Mouse (Mus musculus) T-helper 2 cell (primary cell): ENCODE measurements around the gene Atf3.

Experiments used
- in situ Hi-C: fragments of 300-600 bp; cut with MboI, MseI; formaldehyde crosslinking; loops from one replicate; pipeline ENCODE4 v1.15.1; 2025; ENCODE audit warnings: high pct_unique_total_duplicates

Gene Atf3

DNA sequence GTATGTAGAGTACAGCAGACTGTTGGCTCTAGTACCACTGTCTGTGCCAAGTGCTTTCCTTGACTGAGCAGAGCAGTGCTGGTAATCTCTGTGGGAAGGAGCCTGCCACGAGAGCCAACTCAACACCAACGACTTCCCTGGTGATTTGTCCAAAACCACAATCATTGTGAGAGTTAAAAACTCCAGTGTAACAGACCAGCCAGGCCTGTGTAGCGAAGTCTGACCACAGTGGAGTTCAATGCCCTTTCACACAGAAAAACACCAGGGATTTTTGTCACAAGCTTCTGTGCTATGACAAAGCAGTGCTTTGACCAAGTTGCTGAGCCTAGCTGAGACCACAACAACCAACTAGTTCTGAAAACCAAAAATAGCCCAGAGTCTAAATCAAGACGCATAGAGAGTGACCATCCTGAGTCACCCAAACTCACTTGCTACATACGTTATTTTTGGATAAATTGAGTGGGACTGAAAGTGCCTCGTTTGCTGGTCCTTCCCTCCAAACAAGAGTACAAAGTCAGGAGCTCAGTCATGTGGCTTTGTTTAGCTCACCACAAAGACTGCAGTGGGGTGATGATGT lies 12.6 kb upstream of the Atf3 start:
- in situ Hi-C loops = no loop called here

DNA sequence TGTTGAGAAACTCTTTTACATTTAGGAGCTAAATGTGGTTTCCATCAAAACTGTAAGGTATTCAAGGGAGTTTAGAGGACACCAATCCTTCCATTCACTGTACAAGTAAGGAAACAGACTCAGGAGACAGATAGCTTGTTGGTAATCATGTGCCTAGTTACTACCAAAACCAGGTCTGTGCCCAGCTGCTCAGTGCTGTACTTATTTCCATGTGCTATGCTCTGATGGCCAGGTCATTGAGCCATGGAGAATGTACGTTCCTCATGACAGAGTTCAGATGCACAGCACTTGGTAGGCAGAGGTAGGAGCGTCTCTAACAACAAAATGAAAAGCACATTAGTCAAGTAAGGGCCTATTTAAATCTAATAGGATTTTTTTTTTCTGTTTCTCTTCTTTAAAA lies 8.7 kb upstream of the Atf3 start:
- in situ Hi-C loops = no loop called here

DNA sequence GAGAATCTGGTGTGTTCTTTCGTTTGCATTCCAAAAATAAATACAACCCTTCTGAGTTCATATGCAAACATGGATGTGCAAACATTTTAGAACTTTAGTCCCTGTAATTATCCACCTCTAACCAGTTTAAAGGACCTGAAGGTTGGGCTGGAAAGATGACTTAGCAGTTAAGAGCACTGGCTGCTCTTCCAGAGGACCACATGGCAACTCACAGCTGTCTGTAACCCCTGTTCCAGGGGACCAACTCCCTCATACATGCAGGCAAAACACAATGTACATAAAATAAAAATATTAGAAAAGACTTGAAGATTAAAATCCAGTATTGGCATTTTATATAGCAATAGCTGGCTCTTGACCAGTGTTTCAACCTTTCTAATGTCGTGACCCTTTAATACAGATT lies 7.9 kb upstream of the Atf3 start:
- in situ Hi-C loops = no loop called here

DNA sequence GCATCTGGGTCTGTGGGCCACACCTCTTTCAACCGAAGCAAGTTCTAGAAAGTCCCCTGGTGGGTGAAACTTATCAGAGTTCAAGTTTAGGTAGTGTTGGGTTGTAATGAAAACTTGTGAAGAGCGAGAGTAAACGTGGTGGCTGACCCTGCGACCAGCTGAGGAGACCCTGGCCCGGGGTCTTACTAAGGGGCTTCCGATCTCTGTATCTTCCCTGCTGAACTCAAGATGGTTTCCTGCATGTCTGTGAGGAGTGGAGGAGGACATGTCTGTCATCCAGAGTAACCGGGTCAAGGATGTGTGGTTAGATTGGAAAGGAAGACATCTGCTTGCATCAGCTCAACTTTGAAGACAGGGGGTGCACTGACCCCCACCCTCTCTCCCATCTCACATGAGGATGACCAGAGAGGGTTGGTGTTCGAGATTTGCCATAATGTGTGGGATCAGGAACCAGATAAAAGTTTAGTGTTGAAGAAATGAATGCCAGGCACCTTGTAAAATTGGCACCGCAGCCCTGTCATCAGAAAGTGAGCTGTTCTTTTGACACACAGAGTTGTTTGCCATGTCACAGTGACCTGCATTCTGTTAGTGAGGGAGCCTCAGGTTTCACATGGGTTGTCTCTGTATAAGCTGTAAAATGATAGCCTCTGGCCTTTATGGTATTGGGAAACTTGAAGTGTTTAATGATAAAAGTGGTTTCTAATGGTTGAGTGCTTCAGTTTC lies 7.3 kb upstream of the Atf3 start:
- in situ Hi-C loops = no loop called here

DNA sequence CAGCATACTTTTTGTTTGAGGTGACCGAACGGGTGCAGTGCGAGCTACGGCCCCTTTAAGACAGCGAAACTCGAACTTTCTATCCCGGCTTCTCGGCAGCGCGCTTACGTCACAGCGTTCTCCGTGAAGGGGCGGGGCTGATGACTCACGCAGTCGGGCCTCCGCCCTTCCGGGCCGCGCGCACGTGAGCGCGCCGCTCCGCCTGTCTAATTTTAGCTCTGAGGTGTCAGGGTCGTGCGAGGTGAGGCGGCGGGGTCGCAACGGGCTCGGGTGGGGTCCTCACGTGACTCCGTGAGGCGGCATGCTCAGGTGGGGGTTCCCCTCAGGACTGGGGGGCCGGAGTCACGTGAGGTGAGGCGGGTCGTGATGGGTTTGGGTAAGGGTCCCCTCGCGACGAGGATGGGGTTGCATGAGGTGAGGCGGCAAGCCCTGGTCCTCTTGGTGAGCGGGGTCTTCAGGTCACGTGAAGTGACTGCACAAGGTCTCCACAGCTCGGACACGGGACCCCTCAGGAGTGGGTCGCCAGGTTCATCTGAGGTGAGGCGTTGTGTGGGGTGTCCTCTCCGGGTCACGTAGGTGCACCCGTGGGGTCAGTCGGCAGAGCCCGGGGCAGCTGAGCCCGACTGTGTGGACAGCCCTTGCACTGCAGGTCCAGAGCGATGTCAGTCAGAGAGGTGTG lies 6.6 kb upstream of the Atf3 start:
- in situ Hi-C loops = no loop called here

DNA sequence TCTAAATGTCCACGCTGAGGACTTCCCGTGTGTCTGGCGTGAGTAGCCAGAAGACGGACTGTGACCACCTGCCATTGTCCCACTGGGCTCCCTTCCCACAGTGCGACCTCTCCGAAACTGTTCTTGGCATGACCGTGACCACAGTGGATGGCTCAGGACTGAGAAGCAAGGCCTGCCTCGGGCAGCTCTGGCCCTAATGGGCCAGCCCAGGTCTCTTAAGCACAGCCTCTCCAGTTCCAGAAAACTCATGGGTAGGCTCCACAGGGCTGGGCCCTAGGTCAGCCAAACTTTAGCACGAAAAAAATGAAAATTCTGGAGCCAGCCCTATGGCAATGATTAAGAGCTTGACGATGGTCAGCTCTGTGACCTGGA lies 6.1 kb upstream of the Atf3 start:
- in situ Hi-C loops = no loop called here

DNA sequence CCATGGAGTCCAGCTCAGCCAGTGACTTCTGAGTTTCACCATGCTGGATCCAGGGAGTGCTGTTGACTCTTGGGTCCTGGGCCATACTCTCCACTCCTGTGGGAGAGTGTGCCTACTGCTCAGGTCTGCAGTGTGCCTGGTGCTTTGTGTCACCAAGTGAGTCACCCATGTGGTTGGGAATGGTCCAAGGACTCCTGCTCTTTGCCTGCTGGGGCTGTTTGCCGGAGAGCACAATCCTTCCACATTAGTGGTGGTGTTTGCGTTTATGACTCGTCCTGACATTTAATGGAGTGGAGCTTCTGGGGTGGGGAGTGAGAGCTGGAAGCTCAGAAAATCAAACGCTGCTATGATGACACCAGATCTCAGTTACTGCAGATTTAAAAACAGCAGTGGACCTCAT lies 4.2 kb upstream of the Atf3 start:
- in situ Hi-C loops = no loop called here

DNA sequence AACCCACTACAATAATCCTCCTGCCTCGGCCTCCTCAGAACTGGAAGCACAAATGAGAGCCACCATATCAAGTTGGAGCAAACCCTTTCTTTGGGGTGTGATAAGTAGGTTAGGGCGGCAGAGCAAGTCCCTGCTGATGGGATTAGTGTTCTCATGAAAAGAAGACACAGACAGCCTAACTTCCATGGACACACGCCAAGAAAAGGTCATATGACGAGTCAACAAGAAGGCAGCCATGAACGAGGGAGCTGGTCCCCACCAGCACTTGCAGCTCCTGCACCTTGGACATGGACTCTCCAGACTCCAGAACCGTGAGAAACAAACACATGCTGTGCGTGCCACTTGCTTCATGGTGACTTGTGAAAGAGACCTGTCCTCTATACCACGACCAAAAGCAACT lies 2.7 kb upstream of the Atf3 start:
- in situ Hi-C loops = no loop called here

DNA sequence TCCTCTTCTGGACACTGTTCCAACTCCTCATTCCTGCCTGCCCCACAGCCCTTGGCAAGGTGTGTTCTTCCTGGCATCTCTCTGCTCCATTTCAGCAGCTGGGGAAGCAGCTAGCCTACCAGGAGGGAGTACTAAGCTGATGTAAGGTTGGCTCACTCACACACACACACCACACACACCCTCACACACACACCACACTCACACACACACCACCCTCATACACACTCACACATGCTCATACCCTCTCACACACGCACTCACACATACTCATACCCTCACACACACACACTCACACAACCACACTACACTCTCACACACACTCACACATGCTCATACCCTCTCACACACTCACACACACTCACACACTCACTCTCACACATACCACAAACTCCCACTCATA lies 1.9 kb upstream of the Atf3 start:
- in situ Hi-C loops = no loop called here

DNA sequence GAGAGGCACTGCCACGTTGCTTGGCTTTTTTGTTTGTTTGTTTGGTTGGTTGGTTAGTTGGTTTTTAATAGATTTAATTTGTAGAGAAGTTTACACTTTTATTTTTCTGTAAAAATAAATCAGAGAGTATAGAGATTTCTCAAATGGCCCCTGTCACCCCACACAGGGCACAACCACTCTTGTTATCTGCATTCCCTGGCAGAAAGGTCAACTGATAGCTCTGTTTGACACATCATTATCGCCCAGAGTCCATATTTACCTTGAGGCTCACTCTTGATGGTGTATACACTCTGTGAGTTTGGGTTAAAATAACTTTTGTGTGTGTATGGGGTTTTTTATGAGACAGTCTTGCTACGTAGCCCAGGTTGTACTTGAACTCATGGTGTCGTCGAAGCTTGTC lies 744 bp upstream of the Atf3 start:
- in situ Hi-C loops = no loop called here

DNA sequence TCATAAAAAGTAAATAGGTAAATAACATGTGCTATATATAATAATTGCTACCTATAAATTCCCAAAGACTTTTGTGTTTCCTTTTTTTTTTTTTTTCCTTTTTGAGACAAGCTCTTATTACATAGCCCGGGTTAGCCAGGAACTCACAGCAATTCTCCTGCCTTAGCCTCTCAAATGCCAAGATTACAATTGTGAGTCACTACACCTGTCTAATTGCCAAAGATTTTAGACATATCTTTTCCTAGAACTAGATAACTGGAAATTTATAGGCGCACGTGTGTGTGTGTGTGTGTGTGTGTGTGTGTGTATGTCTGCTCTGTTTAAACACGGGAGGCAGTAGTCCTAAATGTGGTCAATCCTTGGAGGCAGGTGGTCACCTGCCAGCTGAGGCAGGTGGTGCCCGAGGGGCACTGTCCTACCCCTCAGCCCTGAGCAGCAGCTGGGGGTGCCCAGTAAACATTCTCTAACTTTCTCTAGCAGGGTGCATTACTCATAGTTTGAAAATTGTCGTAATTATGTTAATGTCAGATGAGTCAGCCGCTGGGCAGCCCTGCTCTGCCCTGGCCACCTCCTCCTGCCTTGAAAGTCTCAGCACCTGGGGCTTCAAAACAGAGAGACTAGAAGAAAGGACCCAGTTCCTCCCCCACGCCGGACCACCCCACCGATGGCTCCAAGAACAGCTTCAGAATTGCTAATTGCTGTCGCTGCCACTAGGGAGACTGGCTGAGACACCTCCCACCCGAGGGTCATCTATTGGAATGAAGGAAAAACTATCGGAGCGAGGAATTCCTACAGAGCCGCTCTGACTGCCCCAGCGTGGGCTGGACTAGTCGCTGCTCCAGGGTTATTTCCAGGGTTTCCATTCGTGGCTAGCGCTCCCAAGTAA lies 1.8 kb downstream of the Atf3 start:
- in situ Hi-C loops = no loop called here

DNA sequence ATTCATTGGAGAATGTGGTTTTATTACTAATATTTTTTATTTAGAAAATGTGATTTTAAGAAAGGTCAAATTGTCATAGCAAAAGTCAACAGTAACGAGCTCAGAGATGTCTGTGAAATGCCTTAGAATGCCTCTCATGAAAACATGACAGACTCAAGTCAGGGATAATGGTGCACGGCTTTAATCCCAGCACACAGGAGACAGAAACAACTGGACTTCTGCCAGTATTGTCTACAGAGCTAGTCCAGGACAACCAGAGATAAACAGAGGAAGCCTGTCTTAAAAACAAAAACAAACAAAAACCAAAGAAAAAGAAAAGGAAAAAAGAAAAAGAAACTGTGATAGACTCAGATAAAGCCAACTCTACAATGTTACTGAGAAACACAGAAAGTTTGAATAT lies 6.7 kb downstream of the Atf3 start:
- in situ Hi-C loops = no loop called here

DNA sequence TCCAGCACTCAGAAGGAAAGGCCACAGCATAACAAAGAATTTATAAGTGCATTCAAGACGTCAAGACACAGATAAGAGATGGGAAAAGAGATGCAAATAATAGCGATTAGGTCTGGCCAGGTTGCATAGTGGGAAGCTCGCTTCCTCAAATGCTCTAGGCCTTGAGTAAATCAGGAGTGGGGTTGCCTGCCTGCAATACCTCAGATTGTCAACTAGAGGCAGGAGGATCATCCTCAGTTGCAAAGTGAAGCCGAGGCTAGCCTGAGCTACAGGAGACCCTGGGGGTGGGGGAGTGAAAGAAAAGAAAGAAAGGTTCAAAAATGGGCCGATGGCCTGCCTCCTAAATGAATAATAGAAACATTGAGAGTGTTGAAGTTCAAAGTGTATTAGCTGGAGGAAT lies 12.0 kb downstream of the Atf3 start:
- in situ Hi-C loops = no loop called here

DNA sequence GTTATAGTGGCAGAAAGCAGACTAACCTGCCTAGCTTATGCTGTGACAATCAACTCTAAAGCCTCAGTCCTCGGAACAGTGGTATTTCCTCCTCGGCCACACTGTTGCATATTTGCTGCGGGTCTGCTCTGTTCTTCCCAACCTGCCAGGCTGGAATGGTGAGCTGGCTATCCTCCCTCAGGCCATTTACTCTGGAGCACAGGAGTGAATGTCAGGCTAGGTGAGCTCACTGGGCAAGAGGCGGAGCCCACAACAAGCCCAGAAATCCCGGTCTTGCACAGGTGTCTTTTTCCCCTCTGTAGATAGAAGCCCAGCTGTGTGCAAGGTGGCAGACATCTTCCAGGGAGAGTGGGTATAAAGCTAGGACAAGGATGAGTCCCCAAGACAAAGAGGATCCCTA lies 13.0 kb downstream of the Atf3 start:
- in situ Hi-C loops = no loop called here

DNA sequence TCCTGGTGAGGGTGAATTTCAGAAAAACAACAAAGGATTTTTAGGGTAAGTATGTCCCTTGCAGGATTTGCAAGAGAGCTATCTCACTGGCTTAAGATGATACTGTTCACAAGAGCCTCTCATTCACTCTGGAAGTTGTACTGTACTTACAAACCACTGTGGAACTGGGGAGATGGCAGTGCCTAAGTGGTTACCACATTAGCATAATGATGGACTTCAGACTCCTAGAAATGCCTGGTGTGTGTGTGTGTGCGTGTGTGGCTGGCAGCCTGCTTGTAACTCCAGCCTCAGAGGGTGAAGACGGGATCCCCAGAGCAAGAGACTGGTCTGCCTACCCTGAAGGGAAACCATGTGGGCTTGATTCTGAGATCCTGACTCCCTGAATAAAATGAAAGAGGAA lies 14.3 kb downstream of the Atf3 start:
- in situ Hi-C loops = no loop called here

DNA sequence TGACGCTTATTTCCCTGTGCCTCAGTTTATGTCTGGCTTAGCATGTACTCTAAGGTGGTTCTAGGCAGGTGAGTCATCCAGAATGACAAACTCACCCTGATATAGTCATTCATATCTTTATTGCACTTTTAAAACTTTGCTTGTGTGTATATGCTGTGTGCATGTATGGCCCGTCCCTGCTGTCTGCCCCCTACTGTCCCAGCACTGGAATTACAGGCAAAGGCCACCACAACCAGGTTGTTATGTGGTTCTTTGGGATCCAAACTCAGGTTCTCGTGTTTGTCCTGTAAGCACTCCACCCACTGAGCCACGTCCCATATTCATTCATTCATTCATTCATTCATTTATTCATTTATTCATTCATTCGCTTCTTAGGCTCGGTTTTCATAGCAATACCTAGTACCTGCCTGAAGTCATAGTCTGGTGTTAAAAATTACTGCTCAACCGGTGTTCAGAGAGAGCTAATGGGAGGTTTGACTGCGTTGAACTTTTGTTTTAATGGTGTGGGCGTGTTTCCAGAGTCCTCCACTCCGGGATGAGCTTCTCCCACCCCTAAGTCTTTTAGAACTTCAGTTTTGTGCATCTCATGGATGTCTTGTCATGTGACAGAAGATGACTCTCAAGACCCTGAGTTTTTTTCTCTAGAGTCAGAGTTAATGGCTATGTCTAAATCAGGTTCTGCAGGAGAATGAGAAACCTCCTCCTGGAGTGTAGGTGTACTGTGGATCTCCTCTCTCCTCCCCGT lies 15.5 kb downstream of the Atf3 start:
- in situ Hi-C loops = no loop called here

DNA sequence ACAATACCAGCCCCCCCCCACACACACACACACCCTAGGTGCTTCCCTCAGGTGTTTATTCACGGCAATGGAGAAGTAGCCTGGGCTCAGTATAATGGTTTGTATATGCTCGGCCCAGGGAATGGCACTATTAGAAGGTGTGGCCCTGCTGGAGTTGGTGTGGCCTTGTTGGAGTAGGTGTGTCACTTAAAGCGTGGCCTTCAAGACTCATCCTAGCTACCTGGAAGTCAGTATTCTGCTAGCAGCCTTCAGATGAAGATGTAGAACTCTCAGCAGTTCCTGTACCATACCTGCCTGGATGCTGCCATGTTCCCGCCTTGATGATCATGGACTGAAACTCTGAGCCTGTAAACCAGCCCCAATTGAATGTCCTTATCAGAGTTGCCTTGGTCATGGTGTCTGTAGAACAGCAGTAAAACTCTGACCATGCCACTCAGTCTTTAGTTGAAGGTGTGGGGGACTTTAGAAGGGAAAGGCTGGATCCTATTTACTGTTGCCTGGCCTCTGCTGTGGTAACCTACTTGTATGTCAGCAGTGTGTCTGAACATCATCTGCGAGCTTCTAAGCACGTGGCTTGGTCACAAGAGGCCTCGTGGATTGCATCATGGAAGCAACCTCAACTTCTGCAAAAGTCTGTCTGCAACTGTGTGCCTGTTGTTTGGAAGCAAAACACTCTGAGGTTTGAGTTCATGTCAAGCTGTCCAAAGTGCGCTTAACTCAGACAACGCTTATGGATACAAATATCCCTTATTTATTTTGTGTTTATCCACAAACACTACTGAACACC lies 16.8 kb downstream of the Atf3 start:
- in situ Hi-C loops = no loop called here

DNA sequence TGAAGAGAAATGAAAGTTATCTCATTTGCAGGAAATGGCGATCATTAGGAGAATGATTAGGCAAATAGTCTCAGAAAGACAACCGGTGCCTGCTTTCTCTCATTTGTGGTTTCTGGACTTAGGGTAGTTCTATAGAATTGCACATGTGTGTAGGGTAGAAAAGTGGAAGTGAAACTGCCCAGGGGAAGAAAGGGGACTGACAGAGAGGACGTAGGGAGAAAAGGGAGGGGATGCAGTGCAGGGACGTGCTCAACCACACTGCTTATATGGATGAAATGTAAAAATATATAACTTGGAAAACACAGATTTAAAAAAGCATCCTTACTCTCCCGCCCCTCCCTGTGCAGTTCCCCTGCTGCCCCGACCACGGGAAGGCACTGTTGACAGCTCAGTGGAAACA lies 19.9 kb downstream of the Atf3 start:
- in situ Hi-C loops = no loop called here

DNA sequence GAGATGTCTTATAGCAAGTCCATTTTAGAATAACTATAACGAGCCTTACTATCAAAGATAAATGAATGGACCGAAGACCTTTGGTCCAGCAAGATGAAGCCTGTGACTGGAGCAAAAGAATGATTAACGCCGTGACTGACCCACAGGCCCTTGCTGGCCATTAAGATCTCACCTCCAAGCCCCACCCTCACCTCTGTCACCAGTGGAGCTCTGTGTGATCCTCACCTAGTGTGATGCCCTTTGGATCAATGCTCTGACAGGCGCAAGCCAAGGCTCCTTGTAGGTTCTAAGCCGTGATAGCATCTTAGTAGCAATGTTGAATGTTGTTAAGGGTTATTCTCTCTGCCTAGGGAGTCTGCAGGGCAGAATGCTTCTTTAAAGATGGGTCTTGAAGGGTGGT lies 21.8 kb downstream of the Atf3 start:
- in situ Hi-C loops = no loop called here

DNA sequence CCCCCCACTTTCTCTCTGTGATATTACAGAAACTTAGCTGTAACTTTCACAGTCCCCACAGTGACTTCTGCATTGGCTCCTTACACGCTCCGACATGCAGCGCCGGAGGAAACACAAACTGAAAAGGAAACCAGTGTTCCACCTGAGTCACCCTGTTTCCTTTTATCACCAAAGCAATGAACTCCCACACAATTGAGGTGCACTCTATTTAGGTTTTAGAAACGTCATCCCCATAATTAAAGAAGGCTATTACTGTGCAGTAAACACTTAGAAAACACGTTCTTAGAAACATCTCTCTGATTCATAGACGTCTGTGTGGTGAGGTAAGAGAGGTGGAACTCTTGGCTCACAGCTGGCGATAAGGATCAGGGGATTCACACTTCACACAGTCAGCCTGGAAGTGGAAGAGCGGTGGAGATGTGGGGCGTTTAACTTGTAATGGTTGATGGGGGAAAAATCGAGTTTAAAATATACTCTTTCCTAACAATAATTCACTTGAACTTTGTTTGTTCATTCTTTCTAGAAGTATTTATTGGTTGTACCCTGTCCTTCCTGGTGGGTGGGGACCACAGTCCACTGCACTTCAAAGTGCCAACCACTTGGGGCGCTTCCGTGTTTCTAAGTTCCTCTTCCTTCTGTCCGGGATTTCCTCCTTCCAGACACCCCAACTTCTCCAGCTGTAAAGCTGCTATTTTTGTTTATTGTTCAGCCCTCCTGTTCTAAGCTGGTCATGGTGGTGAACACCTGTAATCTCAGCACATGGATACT lies 24.0 kb downstream of the Atf3 start:
- in situ Hi-C loops = no loop called here
